Mouse (Mus musculus) lung, adult 10 weeks (tissue): ENCODE results near the gene Olfr975. TPM values are rescaled to one million over a fixed set of nuclear protein-coding genes. Genes with fewer than 3 reads are reported as not detected.

Experiments
- polyA plus RNA-seq: library from polyadenylated mRNA; stranded (reverse); fragments of 350-450 nt; fragmentation: Illumina TruSeq; extraction: RNeasy Lipid Tissue Mini Kit (QIAGEN cat#74804); gene quantifications from one replicate; pipeline ENCODE4 v1.2.3, GENCODE M21; 2014; ENCODE audit warnings: low read depth, low replicate concordance; ENCODE audit not compliant: insufficient read depth

Olfr975 gene
- polyA plus RNA-seq: not detected

GRCm38 (mm10) chr9:39951946-39952345 lies at the start of gene Olfr975:
Olfr975 (minus strand) TSS chr9:39952046.

GRCm38 (mm10) chr9:39991813-39992212 lies 40.0 kb upstream of the Olfr975 start, which contains the start of gene Olfr978:
Olfr978 (plus strand) TSS chr9:39992113.

GRCm38 (mm10) chr9:39961033-39961432 lies 9.2 kb upstream of the Olfr975 start, which contains the start of gene Olfr976:
Olfr976 (minus strand) TSS chr9:39961133.

GRCm38 (mm10) chr9:39937201-39937600 lies 14.6 kb downstream of the Olfr975 start, which contains the start of gene Olfr974:
Olfr974 (plus strand) TSS chr9:39937501.

GRCm38 (mm10) chr9:39907036-39907435 lies 44.8 kb downstream of the Olfr975 start, which contains the start of gene Olfr229:
Olfr229 (plus strand) TSS chr9:39907336.

Other genes starting within 250 kb of the Olfr975 start
- gene Olfr149, start 244.9 kb downstream of the Olfr975 start, polyA plus RNA-seq: not detected
- gene Olfr965, start 240.7 kb downstream of the Olfr975 start, polyA plus RNA-seq: not detected
- not detected for gene Olfr150, start 221.1 kb downstream of the Olfr975 start, polyA plus RNA-seq
- not detected for gene Olfr967, start 205.8 kb downstream of the Olfr975 start, polyA plus RNA-seq
- not detected for gene Olfr968, start 168.8 kb downstream of the Olfr975 start, polyA plus RNA-seq
- not detected for gene Olfr969, start 161.1 kb downstream of the Olfr975 start, polyA plus RNA-seq
- gene Olfr970, start 143.2 kb downstream of the Olfr975 start, polyA plus RNA-seq: not detected
- gene Olfr971, start 115.2 kb downstream of the Olfr975 start, polyA plus RNA-seq: not detected
- gene Olfr972, start 85.6 kb downstream of the Olfr975 start, polyA plus RNA-seq: not detected
- gene Olfr229, start 44.7 kb downstream of the Olfr975 start, polyA plus RNA-seq: not detected
- gene Olfr974, start 14.5 kb downstream of the Olfr975 start, polyA plus RNA-seq: not detected
- not detected for gene Olfr976, start 9.1 kb upstream of the Olfr975 start, polyA plus RNA-seq
- gene Olfr978, start 40.1 kb upstream of the Olfr975 start, polyA plus RNA-seq: not detected
- gene Olfr979, start 51.4 kb upstream of the Olfr975 start, polyA plus RNA-seq: not detected
- not detected for gene Olfr980, start 57.5 kb upstream of the Olfr975 start, polyA plus RNA-seq
- not detected for gene Olfr981, start 69.4 kb upstream of the Olfr975 start, polyA plus RNA-seq
- not detected for gene Olfr982, start 121.8 kb upstream of the Olfr975 start, polyA plus RNA-seq
- not detected for gene Olfr983, start 141.5 kb upstream of the Olfr975 start, polyA plus RNA-seq
- not detected for gene Olfr984, start 162.2 kb upstream of the Olfr975 start, polyA plus RNA-seq
- gene Olfr985, start 178.1 kb upstream of the Olfr975 start, polyA plus RNA-seq: not detected
- gene Tmem225, start 196.1 kb upstream of the Olfr975 start, polyA plus RNA-seq: not detected
- gene Olfr986, start 228.9 kb upstream of the Olfr975 start, polyA plus RNA-seq: not detected
- gene Zfp202, start 240.3 kb upstream of the Olfr975 start, polyA plus RNA-seq: 1.2 TPM